Mouse (Mus musculus) frontal cortex, postnatal 14 days (tissue): ENCODE data around the gene Fxr1.
"Not testable (repeated sequence)": the region's sequence is repeated elsewhere in the genome, so short reads cannot be mapped to it uniquely, and the experiment has no call there.

Experiments used
- DNase-seq, 2 experiments: peaks; one replicate each; pipeline ENCODE4 v3.0.0; 2022; ENCODE audit warnings: low spot score in 2 of 2

Gene Fxr1

GRCm38 (mm10) chr3:34019540-34020381 lies at the start of gene Fxr1:
Fxr1 (plus strand) TSS chr3:34019943.
- peak; percentile 66 to 67 for DNase-seq

GRCm38 (mm10) chr3:33979395-33979794 lies 40.3 kb upstream of the Fxr1 start:
- DNase-seq = no peak

- DNase-seq = no peak
These were observed 37.0 kb upstream of the Fxr1 start for GRCm38 (mm10) chr3:33982746-33983145.

- no peak for DNase-seq
These were observed 30.4 kb upstream of the Fxr1 start for GRCm38 (mm10) chr3:33989302-33989701.

- DNase-seq = no peak
These were observed 29.3 kb upstream of the Fxr1 start for GRCm38 (mm10) chr3:33990451-33990850.

GRCm38 (mm10) chr3:33990921-33991320 lies 28.8 kb upstream of the Fxr1 start:
- no peak for DNase-seq

GRCm38 (mm10) chr3:33993421-33994126 lies 26.2 kb upstream of the Fxr1 start:
- no peak for DNase-seq

GRCm38 (mm10) chr3:33994127-33994488 lies 25.6 kb upstream of the Fxr1 start:
- no peak for DNase-seq

- not testable (repeated sequence) for DNase-seq
These were observed 18.1 kb upstream of the Fxr1 start for GRCm38 (mm10) chr3:34001691-34002090.

- no peak for DNase-seq
These were observed 15.9 kb upstream of the Fxr1 start for GRCm38 (mm10) chr3:34003860-34004259.

GRCm38 (mm10) chr3:34006301-34006700 lies 13.4 kb upstream of the Fxr1 start:
- no peak for DNase-seq

- no peak for DNase-seq
These were observed 12.9 kb upstream of the Fxr1 start for GRCm38 (mm10) chr3:34006824-34007223.

GRCm38 (mm10) chr3:34007611-34008010 lies 12.1 kb upstream of the Fxr1 start:
- no peak for DNase-seq

- no peak for DNase-seq
These were observed 11.6 kb upstream of the Fxr1 start for GRCm38 (mm10) chr3:34008191-34008590.

GRCm38 (mm10) chr3:34020382-34021258 lies 877 bp downstream of the Fxr1 start:
- DNase-seq = no peak

GRCm38 (mm10) chr3:34021259-34021828 lies 1.6 kb downstream of the Fxr1 start:
- DNase-seq = no peak

GRCm38 (mm10) chr3:34028935-34029334 lies 9.2 kb downstream of the Fxr1 start:
- DNase-seq = no peak

GRCm38 (mm10) chr3:34030601-34031000 lies 10.9 kb downstream of the Fxr1 start:
- no peak for DNase-seq

GRCm38 (mm10) chr3:34033720-34034364 lies 14.1 kb downstream of the Fxr1 start:
- DNase-seq = no peak

GRCm38 (mm10) chr3:34034803-34035202 lies 15.1 kb downstream of the Fxr1 start:
- no peak for DNase-seq

- DNase-seq = no peak
These were observed 16.0 kb downstream of the Fxr1 start for GRCm38 (mm10) chr3:34035706-34036105.
